Mouse (Mus musculus) ES-E14 (cell line): ENCODE data around the gene Ldlrad3.

Experiments
- HCFC1 ChIP-seq: IDR thresholded peaks from 2 replicates; pipeline ENCODE4 v1.6.1; 2012; ENCODE audit warnings: low read length, inconsistent platforms, borderline replicate concordance; ENCODE audit not compliant: insufficient read depth
- ZC3H11A ChIP-seq: IDR thresholded peaks from 2 replicates; pipeline ENCODE4 v1.6.1; 2012; ENCODE audit warnings: low read depth, mild to moderate bottlenecking, inconsistent platforms, low read length, borderline replicate concordance

- TF ChIP-seq ZC3H11A (no peak), HCFC1 (no peak)
Measured at GRCm38 (mm10) chr2:102030152-102030551, 156.0 kb downstream of the Ldlrad3 start.
